Mouse (Mus musculus) liver, adult (tissue): ENCODE measurements around the gene Abcd3.

ENCODE experiments used
- GATA4 ChIP-seq: IDR thresholded peaks from 2 replicates; pipeline ENCODE4 v1.6.1; 2014; ENCODE audit warnings: mild to moderate bottlenecking, low read length; ENCODE audit not compliant: insufficient replicate concordance

Gene Abcd3

DNA sequence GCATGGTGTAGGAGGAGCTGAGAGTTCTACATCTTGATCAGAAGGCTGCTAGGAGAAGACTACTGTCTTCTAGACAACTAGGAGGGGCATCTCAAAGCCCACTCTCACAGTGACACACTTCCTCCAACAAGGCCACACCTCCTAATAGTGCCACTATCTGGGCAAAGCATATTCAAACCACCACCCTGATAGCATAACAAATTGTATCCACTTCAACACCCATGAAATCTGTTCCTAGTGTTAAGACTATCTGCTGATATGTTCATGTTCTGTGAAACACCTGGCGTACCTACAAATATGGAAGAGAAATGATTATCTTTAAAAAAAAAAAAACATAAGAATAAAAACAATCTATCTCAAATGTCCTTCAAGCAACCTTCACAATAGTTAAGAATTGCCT is 9.2 kb upstream of the Abcd3 start:
- TF ChIP-seq GATA4, result no peak

- TF ChIP-seq GATA4, result no peak
Measured at GRCm38 (mm10) chr3:121822643-121823042, 7.5 kb upstream of the Abcd3 start.

DNA sequence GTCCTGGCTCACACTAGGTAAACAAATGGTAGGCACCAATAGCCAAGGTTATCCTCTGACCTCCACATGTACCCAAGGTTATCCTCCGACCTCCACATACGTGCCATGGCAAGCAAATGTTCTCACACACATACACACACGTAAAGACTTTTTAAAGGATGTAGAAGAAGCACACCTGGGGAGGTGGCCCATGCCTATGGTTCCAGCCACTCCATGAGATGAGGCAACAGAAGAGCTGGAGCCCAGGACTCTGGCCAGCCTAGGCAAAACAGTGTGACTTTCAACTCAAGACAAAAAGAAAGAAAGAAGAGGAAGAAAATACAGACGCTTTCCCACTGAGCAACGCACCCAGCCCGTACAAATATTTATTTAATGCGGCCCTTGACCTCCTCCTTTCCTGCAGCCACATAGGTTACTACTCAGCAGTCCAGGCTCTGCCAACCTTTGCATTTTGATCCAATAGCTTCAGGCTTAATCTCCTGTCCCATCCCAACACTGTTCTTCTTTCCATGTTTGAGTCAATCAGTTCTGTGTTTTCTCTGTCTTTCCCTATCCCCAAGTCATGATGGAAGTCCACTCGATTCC is 6.5 kb upstream of the Abcd3 start:
- TF ChIP-seq GATA4, result no peak

- no peak for TF ChIP-seq GATA4
Measured at GRCm38 (mm10) chr3:121819693-121820200, 4.6 kb upstream of the Abcd3 start.

DNA sequence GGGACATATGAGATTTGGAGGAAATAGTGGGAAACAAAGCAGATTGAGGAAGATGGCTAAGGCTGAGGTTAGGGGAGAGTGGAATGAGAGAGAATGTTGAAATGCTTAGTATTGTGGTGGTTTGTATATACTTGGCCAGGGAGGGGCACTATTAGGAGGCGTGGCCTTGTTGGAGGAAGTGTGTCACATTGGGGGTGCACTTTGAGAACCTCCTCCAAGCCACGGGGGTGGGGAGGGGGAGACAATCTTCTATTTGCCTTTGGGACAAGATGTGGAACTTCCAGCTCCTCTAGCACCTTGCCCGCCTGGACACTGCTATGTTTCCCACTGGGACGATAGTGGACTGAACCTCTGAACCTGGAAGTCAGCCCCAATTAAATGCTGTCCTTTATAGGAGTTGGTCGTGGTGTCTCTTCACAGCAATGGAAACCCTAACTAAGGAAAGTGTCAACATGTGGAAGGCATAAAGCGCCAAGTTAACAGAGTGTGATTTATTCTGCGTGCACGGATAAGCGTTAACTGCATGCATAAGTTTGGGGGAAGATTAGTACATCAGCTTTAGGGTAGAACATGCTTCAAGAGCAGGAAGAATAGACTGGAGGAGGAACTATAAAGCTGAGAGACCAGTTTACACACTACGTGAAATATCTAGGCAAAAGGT is 3.8 kb upstream of the Abcd3 start:
- no peak for TF ChIP-seq GATA4

DNA sequence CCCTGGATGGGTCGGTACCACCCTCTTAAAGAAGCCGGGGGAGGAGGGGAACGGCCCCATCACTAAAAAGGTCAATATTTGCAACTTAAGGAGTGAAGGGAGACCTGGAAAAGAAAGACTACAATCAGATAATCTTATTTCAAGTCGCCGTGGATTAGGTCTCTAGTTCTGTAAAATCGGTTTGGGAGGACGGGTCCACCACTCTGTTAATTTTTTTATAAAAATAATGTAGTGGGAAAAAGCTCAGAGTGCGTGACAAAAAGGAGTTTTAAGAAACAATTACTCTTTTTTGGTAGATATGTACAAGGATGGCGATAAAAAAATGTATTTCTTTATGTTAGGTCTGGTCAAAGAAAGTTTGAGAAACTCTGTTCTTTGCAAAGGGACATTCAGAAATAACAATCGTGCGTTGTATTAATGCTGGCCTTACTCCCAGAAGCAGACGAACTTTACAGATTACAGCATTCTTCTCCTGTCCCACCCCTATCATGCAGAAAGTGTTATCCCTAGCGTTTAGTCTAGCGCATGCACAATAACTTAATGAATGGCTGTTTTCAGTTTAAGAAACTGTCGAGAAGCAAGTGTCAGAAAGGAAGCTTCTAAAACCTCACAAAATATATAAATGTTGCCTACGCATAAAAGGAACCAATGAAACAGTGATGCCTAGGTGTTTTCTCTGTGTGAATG is 590 bp upstream of the Abcd3 start:
- TF ChIP-seq GATA4, result no peak

- TF ChIP-seq GATA4, result no peak
Measured at GRCm38 (mm10) chr3:121814413-121814864, 663 bp downstream of the Abcd3 start.

DNA sequence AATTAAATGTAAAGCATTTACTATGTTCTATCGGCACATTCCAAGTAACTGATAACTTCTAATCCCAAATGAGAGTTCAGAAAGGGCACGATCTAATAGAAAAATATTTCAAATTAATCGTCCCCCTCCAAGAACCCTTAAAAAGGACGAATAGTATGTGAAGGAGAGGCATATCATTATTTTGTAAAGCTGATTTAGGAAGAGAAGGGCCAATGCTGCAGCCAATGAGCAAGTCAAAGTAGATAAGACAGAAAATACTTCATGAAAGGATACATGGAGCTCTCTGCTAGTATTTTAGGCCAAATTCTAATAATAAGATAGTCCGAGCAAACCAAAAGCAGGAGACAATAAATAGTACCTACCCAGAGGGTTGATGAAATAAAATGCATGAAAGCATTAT is 1.3 kb downstream of the Abcd3 start:
- no peak for TF ChIP-seq GATA4

DNA sequence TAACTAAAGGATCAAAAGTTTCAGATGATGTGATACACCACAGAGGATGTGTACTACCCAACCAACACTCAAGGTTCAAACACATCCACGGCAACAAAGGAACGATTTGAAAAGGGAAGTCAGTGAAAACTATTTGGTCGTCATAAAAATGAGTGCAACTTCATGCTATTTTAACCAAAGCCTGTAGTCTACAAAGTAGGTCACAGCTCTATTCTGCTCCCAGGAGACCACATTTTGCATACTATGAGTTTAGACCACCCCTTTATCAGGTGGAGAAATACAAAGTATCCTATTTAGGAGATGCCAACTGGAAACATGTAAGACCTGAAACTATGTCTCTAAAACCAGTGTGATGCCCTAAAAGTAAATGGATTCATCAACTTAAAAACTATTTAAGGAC is 6.9 kb downstream of the Abcd3 start:
- no peak for TF ChIP-seq GATA4

- TF ChIP-seq GATA4, result no peak
Measured at GRCm38 (mm10) chr3:121794214-121794613, 20.9 kb downstream of the Abcd3 start.

- no peak for TF ChIP-seq GATA4
Measured at GRCm38 (mm10) chr3:121792246-121792645, 22.9 kb downstream of the Abcd3 start.

DNA sequence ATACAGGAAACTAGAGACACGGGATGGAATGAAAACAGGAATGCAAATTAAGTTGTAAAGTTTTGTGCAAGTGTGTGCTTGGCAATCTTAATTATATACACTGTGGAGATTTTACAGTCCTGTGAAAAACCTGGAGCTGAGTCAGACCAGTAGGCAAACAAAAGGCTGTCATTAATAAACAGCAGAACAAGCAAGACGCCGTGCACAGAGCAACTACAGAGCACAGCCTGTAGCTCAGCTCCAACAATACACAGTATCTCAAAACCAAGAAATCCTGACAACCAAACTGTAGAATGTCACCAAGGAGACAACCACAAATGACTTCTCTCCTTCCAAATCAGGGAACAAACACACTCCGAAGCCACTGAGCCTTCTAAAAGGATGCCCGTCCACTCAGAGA is 24.7 kb downstream of the Abcd3 start:
- no peak for TF ChIP-seq GATA4

- no peak for TF ChIP-seq GATA4
Measured at GRCm38 (mm10) chr3:121789790-121790189, 25.3 kb downstream of the Abcd3 start.

- no peak for TF ChIP-seq GATA4
Measured at GRCm38 (mm10) chr3:121783020-121783419, 32.1 kb downstream of the Abcd3 start.

DNA sequence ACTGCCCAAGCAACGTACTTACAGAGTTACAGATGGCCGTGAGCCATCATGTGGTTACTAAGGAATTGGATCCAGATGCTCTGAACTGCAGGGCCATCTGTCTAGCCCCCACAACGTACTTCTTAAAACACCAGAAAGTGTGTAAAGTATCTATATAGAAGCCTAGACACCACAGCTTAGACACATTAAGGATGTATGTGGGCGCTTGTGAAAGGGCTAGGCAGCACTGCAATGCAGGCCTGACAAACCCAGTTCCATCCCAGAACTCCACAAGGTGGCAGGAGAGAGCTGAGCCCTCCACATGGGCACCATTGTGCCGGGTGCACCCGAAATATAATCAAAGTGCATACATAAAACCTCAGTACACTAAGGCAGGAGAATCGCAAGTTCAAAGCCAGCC is 37.2 kb downstream of the Abcd3 start:
- TF ChIP-seq GATA4, result no peak

DNA sequence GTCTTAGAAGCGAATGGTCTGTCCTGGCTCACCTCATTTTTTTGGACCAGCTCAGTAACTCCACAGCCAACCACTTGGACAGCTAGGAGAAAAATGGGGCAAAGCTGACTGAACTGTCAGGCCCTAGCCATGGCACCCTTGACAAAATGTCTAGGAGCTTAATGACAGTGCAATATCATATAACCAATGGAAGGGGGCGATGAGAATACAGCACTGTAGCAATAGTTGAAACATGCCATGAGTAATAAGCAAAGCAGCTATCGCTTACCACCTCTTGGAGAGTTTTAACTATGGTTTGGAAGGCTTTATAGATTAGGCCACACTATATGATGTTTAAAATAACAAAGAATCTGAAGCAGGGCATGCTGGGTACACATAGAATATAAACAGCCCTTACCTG is 46.3 kb downstream of the Abcd3 start:
- TF ChIP-seq GATA4, result no peak
